Comparison of ENCODE assay signal across 22 mouse cellular contexts in genomic region chrX:142917394-142917793, GRCm38 (mm10). TPM values are rescaled to one million over a fixed set of nuclear protein-coding genes. Genes with fewer than 3 reads are reported as not detected.
DNase-seq lines count a peak whose midpoint lies in the region; ATAC-seq lines count a peak whose summit lies in the region.
"Had no signal": no experiment of that assay in that cellular context is flagged by ENCODE, and none has a peak within 500 bp of the region (broad histone marks: within the 10 kb centered on the region; RNA-seq: fewer than 3 reads in every experiment).

No protein-coding gene starts in this region.

- ATAC-seq in common myeloid progenitor, adult 5-6 weeks (replicated peaks; ENCODE audit: low read depth, poor library complexity, severe bottlenecking) = peak; percentile 85
- ATAC-seq in megakaryocyte, adult 5-6 weeks (ENCODE audit: poor library complexity, severe bottlenecking) = peak; percentile 40; the same call in 1 of the 2 replicates
- ATAC-seq in megakaryocyte-erythroid progenitor cell, adult 5-6 weeks (replicated peaks; ENCODE audit: low FRiP score, low TSS enrichment, poor library complexity, severe bottlenecking) = peak; percentile 68
- no peak for ATAC-seq in frontal cortex, adult (ENCODE audit: low TSS enrichment)
- ATAC-seq: activated CD4-positive, CD25-positive, alpha-beta regulatory T cell, adult 4 months; forebrain, embryonic 13.5 days; forebrain, embryonic 16.5 days; hindbrain, embryonic 16.5 days had no signal

- DNase-seq in 416B (ENCODE audit: low read depth) = peak; percentile 46
- no peak for DNase-seq in thymus, postnatal 0 days (ENCODE audit: low spot score)
- DNase-seq in testis, postnatal 10 days (ENCODE audit: low spot score) = no peak
- DNase-seq: adrenal gland, adult 8-10 months; adrenal gland, postnatal 25 days; B cell, adult 2 months; cerebellum, adult 18-20 months; cerebellum, adult 9-10 months; cerebellum, postnatal 14 days; gastrocnemius, adult 2 months; gastrocnemius, postnatal 14 days; heart, adult 18-20 months; heart, postnatal 10 days; heart, postnatal 36 days had no signal

RNA-seq across cellular contexts. Expression of gene Ammecr1, which starts 49.1 kb away (rescaled TPM):
- total RNA-seq in common myeloid progenitor, adult 5-6 weeks (2017) = 18.7 and 24.7 TPM in 2 replicates
- total RNA-seq in megakaryocyte, adult 5-6 weeks (2015) = 11.8 and 14.2 TPM in 2 replicates
- total RNA-seq in megakaryocyte, adult 5-6 weeks (2017) = 7.3 and 7.4 TPM in 2 replicates
- 72.0 and 76.0 TPM in 2 replicates for total RNA-seq in megakaryocyte-erythroid progenitor cell, adult 5-6 weeks (2014; fragmentation: Nextera tagmentation)
- 33.1 and 44.6 TPM in 2 replicates for total RNA-seq in megakaryocyte-erythroid progenitor cell, adult 5-6 weeks (2017)
- polyA plus RNA-seq in thymus, postnatal 0 days (2015; fragmentation: Nextera tagmentation; extraction: Ambion mirVana) = 6.9 and 9.4 TPM in 2 replicates
